Mouse (Mus musculus): Measurements from ENCODE around the gene Tfb2m.

DNA sequence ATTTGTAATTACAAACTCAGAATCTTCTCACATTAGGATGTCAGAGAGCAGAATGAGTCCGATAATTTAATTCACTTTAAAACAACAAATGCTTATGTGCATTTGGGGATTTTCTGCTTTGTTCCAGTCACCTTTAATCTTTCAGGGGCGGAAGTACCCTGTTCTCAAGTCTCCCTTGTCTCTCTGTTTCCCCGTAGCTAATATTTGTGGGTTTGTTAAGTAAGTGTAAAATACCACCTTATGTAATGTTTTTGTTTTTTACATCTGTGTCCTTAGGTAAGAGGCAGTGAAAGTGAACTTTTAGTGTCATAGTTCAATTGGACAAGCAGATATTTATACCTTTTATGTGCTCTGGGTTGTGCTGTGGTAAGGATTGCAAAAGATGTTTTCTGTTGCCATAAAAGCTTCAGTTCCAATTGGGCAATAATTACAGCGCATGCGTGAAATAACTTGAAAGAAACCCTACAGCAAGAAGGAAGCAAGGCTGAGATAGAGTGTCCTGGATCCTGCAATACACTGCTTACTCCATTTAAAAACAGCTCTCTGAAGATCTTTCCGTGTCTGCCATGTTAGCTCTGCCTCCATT, 14.9 kb upstream of the Tfb2m start:
- TF ChIP-seq CTCF (conservative IDR thresholded peaks at IDR 0.05 in 1 of 2, IDR thresholded peaks at IDR 0.05 in 1 of 2; ENCODE audit: low read depth in 2 of 2, low read length in 2 of 2) (no peak), ZMIZ1 (IDR thresholded peaks at IDR 0.05; ENCODE audit: low read depth, low read length) (no peak), NRF1 (IDR thresholded peaks at IDR 0.05; ENCODE audit: low read depth, low read length) (no peak), ETS1 (conservative IDR thresholded peaks at IDR 0.05; ENCODE audit: low read depth, low read length) (no peak)

Measured in CH12.LX (cell line).